Mouse (Mus musculus) megakaryocyte progenitor cell, adult 5-6 weeks (primary cell): ENCODE data around the gene Gm20918. TPM values are rescaled to one million over a fixed set of nuclear protein-coding genes. Genes with fewer than 3 reads are reported as not detected.
"Not testable (repeated sequence)": the region's sequence is repeated elsewhere in the genome, so short reads cannot be mapped to it uniquely, and the experiment has no call there.

ENCODE experiments used
- ATAC-seq: replicated peaks from 2 replicates; pipeline ENCODE4 v1.8.0; 2016; ENCODE audit warnings: mild to moderate bottlenecking, moderate TSS enrichment, inconsistent platforms; ENCODE audit not compliant: poor library complexity
- total RNA-seq, 2 experiments: library from RNA; stranded (forward) in 1 of 2; stranded (reverse) in 1 of 2; fragments of 157-497, 149-512 nt in 1 of 2; fragments of 200-1000 nt in 1 of 2; gene quantifications; 2 replicates each; pipeline versions ENCODE4 v1.2.3 to v1.2.4; 2015 to 2017

The Gm20918 gene
- not detected in 2 replicates for total RNA-seq (2015)
- not detected in 2 replicates for total RNA-seq (2017)

DNA sequence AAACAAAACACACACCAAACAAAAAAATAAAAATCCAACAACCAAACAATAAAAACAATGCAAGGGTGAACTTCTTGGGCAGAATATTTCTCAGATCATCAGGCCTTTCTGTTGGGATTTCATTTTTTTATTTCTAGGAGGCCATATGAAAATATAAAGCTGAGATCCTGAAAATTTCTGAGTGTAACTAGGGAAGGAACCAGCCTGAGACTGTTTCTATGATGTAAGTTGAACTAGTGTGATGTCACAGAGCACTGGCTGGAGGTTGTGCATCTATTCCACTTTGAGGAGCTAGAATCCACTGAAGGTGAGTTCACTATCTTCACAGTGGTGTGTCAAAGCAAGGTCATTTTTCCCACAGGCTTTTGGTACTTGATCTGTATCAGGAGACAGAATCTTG is at the start of gene Gm20918:
TSS of gene Gm20918 (plus strand) at position 301 of the 400 bp plus-strand sequence.
- ATAC-seq: not testable (repeated sequence)

Other genes with a start within 250 kb of the Gm20918 start
- gene Gm21820, start 205.5 kb downstream of the Gm20918 start, total RNA-seq (2015): not detected in 2 replicates
- gene Gm21820, start 205.5 kb downstream of the Gm20918 start, total RNA-seq (2017): not detected in 2 replicates